15 mouse cellular contexts compared by ENCODE assay signal in the genomic region with DNA sequence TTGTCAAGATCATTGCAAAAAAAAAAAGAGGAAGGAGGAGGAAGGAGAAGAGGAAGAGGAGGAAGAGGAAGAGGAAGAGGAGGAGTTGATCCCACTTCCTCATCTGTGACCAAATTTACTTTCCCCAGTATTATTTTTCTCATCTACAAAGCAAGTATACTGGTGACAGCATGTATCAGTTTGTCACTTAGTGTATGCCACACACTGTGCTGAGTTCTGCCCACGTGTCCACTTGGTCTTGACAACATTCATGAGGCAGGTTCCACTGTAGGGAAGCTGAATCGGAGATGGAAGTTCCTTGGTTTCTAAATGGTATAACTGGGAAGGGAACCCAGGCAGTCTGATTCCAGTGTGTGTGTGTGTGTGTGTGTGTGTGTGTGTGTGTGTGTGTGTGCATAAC.
"Had no signal": no experiment of that assay in that cellular context is flagged by ENCODE, and none has a peak within 500 bp of the region (broad histone marks: within the 10 kb centered on the region; RNA-seq: fewer than 3 reads in every experiment).

No protein-coding gene starts in this region.

- H3K27me3 ChIP-seq: midbrain, embryonic 12.5 days; neural tube, embryonic 12.5 days had no signal

- H3K9ac ChIP-seq: lung, embryonic 14.5 days; midbrain, embryonic 12.5 days; neural tube, embryonic 12.5 days had no signal

- DNase-seq: lung, adult 18-20 months; lung, embryonic 14.5 days; lung, postnatal 14 days; lung, postnatal 36 days; midbrain, embryonic 14.5 days; right cerebral cortex, postnatal 14 days; spleen, adult 18-20 months; thymus, adult 18-20 months; thymus, postnatal 14 days; thymus, postnatal 36 days had no signal

- H3K4me2 ChIP-seq: lung, embryonic 14.5 days; midbrain, embryonic 12.5 days; neural tube, embryonic 12.5 days had no signal

- H3K9me3 ChIP-seq: midbrain, embryonic 10.5 days; midbrain, embryonic 12.5 days; neural tube, embryonic 12.5 days had no signal

- H3K4me3 ChIP-seq: midbrain, embryonic 10.5 days; midbrain, embryonic 12.5 days; neural tube, embryonic 12.5 days had no signal

- H3K4me1 ChIP-seq: midbrain, embryonic 10.5 days; midbrain, embryonic 12.5 days; neural tube, embryonic 12.5 days had no signal

- ATAC-seq: midbrain, embryonic 16.5 days had no signal

- H3K27ac ChIP-seq: macrophage; midbrain, embryonic 10.5 days; midbrain, embryonic 12.5 days; neural tube, embryonic 12.5 days had no signal

- H3K36me3 ChIP-seq: midbrain, embryonic 10.5 days; midbrain, embryonic 12.5 days; neural tube, embryonic 12.5 days had no signal
